Mouse (Mus musculus) limb, embryonic 14.5 days (tissue): ENCODE measurements at regions not wholly inside any gene's neighbourhood (a gene's known extent, or its start where the extent isn't known, plus 50 kb on each side); places are given as distances from the start of the nearest gene placed in this dataset.

Experiments
- ATAC-seq: fragments of 200-750 bp; cut with Nextera tagmentation; 2 replicates; pipeline ENCODE4 v1.8.0; 2017; ENCODE audit warnings: low read depth, moderate number of reproducible peaks, moderate TSS enrichment; ENCODE audit not compliant: low FRiP score
- DNase-seq: peaks from one replicate; pipeline ENCODE4 v3.0.0-alpha.2; 2015; ENCODE audit warnings: low spot score
- H3K27ac ChIP-seq: fragments of 300-500 bp; sonication (generic); replicated peaks from 2 replicates; pipeline ENCODE4 v1.5.1; 2014; ENCODE audit warnings: low read depth, mild to moderate bottlenecking, low read length, moderate library complexity, mixed read lengths
- H3K27me3 ChIP-seq: fragments of 300-500 bp; sonication (generic); 2 replicates; pipeline ENCODE4 v1.6.1; 2014; ENCODE audit warnings: low read length, mixed read lengths; ENCODE audit not compliant: control insufficient read depth, insufficient read depth
- H3K36me3 ChIP-seq: fragments of 300-500 bp; sonication (generic); 2 replicates; pipeline ENCODE4 v1.6.1; 2014; ENCODE audit warnings: mild to moderate bottlenecking, low read length, moderate library complexity, mixed read lengths; ENCODE audit not compliant: control insufficient read depth, insufficient read depth
- H3K4me1 ChIP-seq: fragments of 300-500 bp; sonication (generic); 2 replicates; pipeline ENCODE4 v1.6.1; 2014; ENCODE audit warnings: antibody characterized with exemption, low read length, mixed read lengths; ENCODE audit not compliant: control insufficient read depth, insufficient read depth
- H3K4me2 ChIP-seq: fragments of 300-500 bp; sonication (generic); replicated peaks from 2 replicates; pipeline ENCODE4 v1.6.1; 2014; ENCODE audit warnings: low read depth, mild to moderate bottlenecking, low read length, moderate library complexity; ENCODE audit not compliant: severe bottlenecking
- H3K4me3 ChIP-seq: fragments of 300-500 bp; sonication (generic); replicated peaks from 2 replicates; pipeline ENCODE4 v1.5.1; 2014; ENCODE audit warnings: low read length
- H3K9ac ChIP-seq: fragments of 300-500 bp; sonication (generic); 2 replicates; pipeline ENCODE4 v1.6.1; 2014; ENCODE audit warnings: mild to moderate bottlenecking, low read depth, low read length, moderate library complexity; ENCODE audit not compliant: severe bottlenecking
- H3K9me3 ChIP-seq: fragments of 300-500 bp; sonication (generic); 2 replicates; pipeline ENCODE4 v1.6.1; 2016; ENCODE audit warnings: low read length; ENCODE audit not compliant: control insufficient read depth
- POLR2A ChIP-seq: fragments of 200-500 bp; IDR thresholded peaks from 2 replicates; pipeline ENCODE4 v1.8.0; 2012; ENCODE audit warnings: inconsistent platforms, mild to moderate bottlenecking, moderate library complexity, borderline replicate concordance; ENCODE audit not compliant: insufficient read depth, insufficient read length; ENCODE audit errors: extremely low read depth
- WGBS: fragments of 180-500 bp; shearing (Covaris S2); extraction: QIAGEN DNeasy Blood & Tissue Kit; methylation state at CpG from one replicate; pipeline ENCODE4 v1.1.7; 2014; 5-methylcytosine and 5-hydroxymethylcytosine counted together

GRCm38 (mm10) chr11:71976724-71977481 is 60.4 kb downstream of the Aipl1 start:
- no peak overlapping the region for H3K4me2 ChIP-seq
- WGBS: 57% methylated on average over 15 of the region's 15 CpGs
- H3K4me1 ChIP-seq: 0 out of 2 replicates have a peak, but pooled peaks cover 2% of the 10 kb centered on the region
- peak; percentile 28 for DNase-seq
- no peaks in the 10 kb centered on the region for H3K27me3 ChIP-seq
- ATAC-seq: peak; percentile 71; the same call in 1 of the 2 replicates
- no peak overlapping the region for H3K27ac ChIP-seq
- TF ChIP-seq POLR2A: no peak
- H3K9me3 ChIP-seq: no peaks in the 10 kb centered on the region
- no peak overlapping the region for H3K9ac ChIP-seq
- H3K4me3 ChIP-seq: no peak overlapping the region
- no peaks in the 10 kb centered on the region for H3K36me3 ChIP-seq

GRCm38 (mm10) chr11:71971351-71971750 is 66.0 kb downstream of the Aipl1 start:
- DNase-seq (no peak), ATAC-seq (no peak)
- Histone ChIP-seq H3K4me1 (no peaks in the 10 kb centered on the region), H3K9ac (no peak overlapping the region), H3K9me3 (no peaks in the 10 kb centered on the region), H3K4me3 (no peak overlapping the region), H3K27ac (no peak overlapping the region), H3K27me3 (no peaks in the 10 kb centered on the region), H3K4me2 (no peak overlapping the region), H3K36me3 (no peaks in the 10 kb centered on the region)
- TF ChIP-seq POLR2A: no peak
- 83% methylated on average over 5 of the region's 5 CpGs for WGBS

- no peak for ATAC-seq
- Histone ChIP-seq H3K4me2 (no peak overlapping the region), H3K36me3 (no peaks in the 10 kb centered on the region), H3K27ac (no peak overlapping the region), H3K9ac (no peak overlapping the region), H3K9me3 (no peaks in the 10 kb centered on the region), H3K27me3 (no peaks in the 10 kb centered on the region), H3K4me1 (no peaks in the 10 kb centered on the region), H3K4me3 (no peak overlapping the region)
- DNase-seq: no peak
- no peak for TF ChIP-seq POLR2A
- WGBS: 81% methylated on average over 3 of the region's 3 CpGs
Observed at GRCm38 (mm10) chr11:71962306-71962705, 75.0 kb downstream of the Aipl1 start.

GRCm38 (mm10) chr11:71952533-71952932 is 84.8 kb downstream of the Aipl1 start:
- Histone ChIP-seq H3K27ac (no peak overlapping the region), H3K27me3 (no peaks in the 10 kb centered on the region), H3K4me1 (no peaks in the 10 kb centered on the region), H3K36me3 (no peaks in the 10 kb centered on the region), H3K9me3 (no peaks in the 10 kb centered on the region), H3K4me3 (no peak overlapping the region), H3K9ac (no peak overlapping the region), H3K4me2 (no peak overlapping the region)
- 76% methylated on average over 2 of the region's 2 CpGs for WGBS
- TF ChIP-seq POLR2A: no peak
- DNase-seq: no peak
- no peak for ATAC-seq

- Histone ChIP-seq H3K9me3 (no peaks in the 10 kb centered on the region), H3K4me3 (no peak overlapping the region), H3K4me1 (no peaks in the 10 kb centered on the region), H3K27ac (no peak overlapping the region), H3K4me2 (no peak overlapping the region), H3K36me3 (no peaks in the 10 kb centered on the region), H3K9ac (no peak overlapping the region), H3K27me3 (no peaks in the 10 kb centered on the region)
- TF ChIP-seq POLR2A: no peak
- ATAC-seq (no peak), DNase-seq (no peak)
- 75% methylated on average over 5 of the region's 5 CpGs for WGBS
Observed at GRCm38 (mm10) chr11:71947161-71947560, 90.1 kb downstream of the Aipl1 start.
